Mouse (Mus musculus) intestine, embryonic 16.5 days (tissue): Measurements from ENCODE around the gene Sfi1. TPM values are rescaled to one million over a fixed set of nuclear protein-coding genes. Genes with fewer than 3 reads are reported as not detected.
"Not testable (repeated sequence)": the region's sequence is repeated elsewhere in the genome, so short reads cannot be mapped to it uniquely, and the experiment has no call there.

Experiments used
- ATAC-seq: fragments of 200-750 bp; cut with Nextera tagmentation; 2 replicates; pipeline ENCODE4 v1.8.0; 2017; ENCODE audit warnings: moderate TSS enrichment, moderate library complexity
- H3K27ac ChIP-seq: fragments of 300-500 bp; sonication (generic); 2 replicates; pipeline ENCODE4 v1.5.1; 2014; ENCODE audit warnings: mild to moderate bottlenecking, low read length
- H3K27me3 ChIP-seq: fragments of 300-500 bp; sonication (generic); replicated peaks from 2 replicates; pipeline ENCODE4 v1.6.1; 2014; ENCODE audit warnings: low read length, control low read depth, mixed read lengths; ENCODE audit not compliant: control insufficient read depth, insufficient read depth
- H3K36me3 ChIP-seq: fragments of 300-500 bp; sonication (generic); 2 replicates; pipeline ENCODE4 v1.6.1; 2014; ENCODE audit warnings: low read length, control low read depth; ENCODE audit not compliant: control insufficient read depth, insufficient read depth
- H3K4me1 ChIP-seq: fragments of 300-500 bp; sonication (generic); 2 replicates; pipeline ENCODE4 v1.6.1; 2014; ENCODE audit warnings: low read length, control low read depth, mixed read lengths; ENCODE audit not compliant: control insufficient read depth, insufficient read depth
- H3K4me2 ChIP-seq: fragments of 300-500 bp; sonication (generic); 2 replicates; pipeline ENCODE4 v1.6.1; 2014; ENCODE audit warnings: low read depth, low read length, control low read depth
- H3K4me3 ChIP-seq: fragments of 300-500 bp; sonication (generic); 2 replicates; pipeline ENCODE4 v1.5.1; 2014; ENCODE audit warnings: mild to moderate bottlenecking, low read length
- H3K9ac ChIP-seq: fragments of 300-500 bp; sonication (generic); 2 replicates; pipeline ENCODE4 v1.6.1; 2014; ENCODE audit warnings: low read depth, low read length
- H3K9me3 ChIP-seq: fragments of 300-500 bp; sonication (generic); 2 replicates; pipeline ENCODE4 v1.6.1; 2016; ENCODE audit warnings: low read length, control low read depth; ENCODE audit not compliant: control insufficient read depth
- WGBS: fragments of 180-500 bp; shearing (Covaris S2); extraction: QIAGEN DNeasy Blood & Tissue Kit; methylation state at CpG from one replicate; pipeline ENCODE4 v1.1.7; 2014; 5-methylcytosine and 5-hydroxymethylcytosine counted together
- polyA plus RNA-seq: library from polyadenylated mRNA; unstranded; fragments of >200 nt; fragmentation: Nextera tagmentation; extraction: Ambion mirVana; gene quantifications from 2 replicates; pipeline ENCODE4 v1.2.1, GENCODE M21; 2015

The Sfi1 gene
- polyA plus RNA-seq, 1 experiment from 2014 or later, result 12.6 TPM

DNA sequence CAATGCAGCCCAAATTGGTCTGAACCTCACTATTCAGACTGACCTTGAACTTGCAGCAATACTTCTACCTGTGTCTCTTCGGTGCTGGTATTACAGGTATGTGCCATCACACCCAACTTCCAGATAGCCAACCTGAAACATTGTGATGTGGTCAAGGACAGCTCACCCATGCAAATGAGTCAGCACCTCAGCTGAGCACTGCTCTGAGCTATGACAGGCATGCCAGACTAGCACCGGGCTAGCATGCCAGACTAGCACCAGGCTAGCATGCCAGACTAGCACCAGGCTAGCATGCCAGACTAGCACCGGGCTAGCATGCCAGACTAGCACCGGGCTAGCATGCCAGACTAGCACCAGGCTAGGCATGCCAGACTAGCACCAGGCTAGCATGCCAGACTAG, 41.9 kb downstream of the Sfi1 start:
- H3K9me3 ChIP-seq, H3K9ac ChIP-seq, H3K4me3 ChIP-seq, H3K4me2 ChIP-seq, H3K27me3 ChIP-seq, H3K36me3 ChIP-seq, H3K4me1 ChIP-seq, H3K27ac ChIP-seq: not testable (repeated sequence)
- peak; percentile 33; the same call in 1 of the 2 replicates for ATAC-seq
- 88% methylated on average over 4 of the region's 4 CpGs for WGBS

DNA sequence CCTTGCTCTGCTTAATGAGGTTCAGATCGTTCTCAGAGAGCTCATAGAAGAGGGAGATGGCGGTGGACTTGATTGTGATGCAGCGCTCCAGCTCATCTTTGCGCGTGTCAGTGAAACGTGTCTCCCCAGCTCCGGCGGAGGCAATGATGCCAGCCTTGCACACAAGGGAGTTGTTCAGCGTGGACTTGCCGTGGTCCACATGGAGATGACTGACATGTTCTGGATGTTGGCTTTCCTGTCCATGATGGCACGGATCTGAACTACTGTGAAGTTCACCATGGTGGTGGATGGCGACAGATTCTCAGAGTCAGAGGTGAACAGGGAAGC, 42.6 kb downstream of the Sfi1 start:
- H3K4me1 ChIP-seq, H3K27me3 ChIP-seq, H3K9me3 ChIP-seq, H3K9ac ChIP-seq, H3K4me2 ChIP-seq, H3K4me3 ChIP-seq, H3K27ac ChIP-seq, ATAC-seq, H3K36me3 ChIP-seq: not testable (repeated sequence)
- WGBS, result 98% methylated on average over 12 of the region's 12 CpGs

DNA sequence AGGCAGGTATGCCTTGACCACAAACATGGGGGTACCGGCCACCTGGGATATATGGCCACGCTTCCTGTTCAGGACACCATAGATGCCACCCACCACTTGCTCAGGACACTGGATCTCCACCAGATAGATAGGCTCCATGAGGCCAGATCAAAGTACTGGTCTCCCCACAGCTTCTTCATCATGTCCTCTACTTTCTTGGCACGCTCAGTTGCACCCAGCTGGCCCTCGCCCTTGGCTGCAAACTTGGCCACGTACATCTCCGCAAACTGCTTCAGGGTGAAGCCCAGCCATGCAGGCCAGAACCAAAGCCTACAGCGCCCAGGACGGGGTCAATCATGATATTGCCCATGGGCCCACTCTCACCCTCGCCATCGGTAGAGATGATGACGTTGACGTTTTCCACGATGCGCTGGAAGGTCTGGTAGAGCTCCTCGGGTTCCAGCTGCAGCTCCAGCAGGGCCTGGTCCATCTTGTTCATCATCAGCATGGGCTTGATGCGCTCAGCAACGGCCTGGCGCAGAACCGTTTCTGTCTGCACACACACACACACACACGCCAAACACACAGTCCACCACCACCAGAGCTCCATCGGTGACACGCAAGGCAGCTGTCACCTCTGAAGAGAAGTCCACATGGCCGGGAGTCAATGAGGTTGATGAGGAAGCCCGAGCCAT, 43.1 kb downstream of the Sfi1 start:
- WGBS, result 93% methylated on average over 22 of the region's 24 CpGs
- not testable (repeated sequence) for H3K9ac ChIP-seq, H3K4me2 ChIP-seq, H3K4me1 ChIP-seq, ATAC-seq, H3K27ac ChIP-seq, H3K36me3 ChIP-seq, H3K9me3 ChIP-seq, H3K27me3 ChIP-seq, H3K4me3 ChIP-seq

DNA sequence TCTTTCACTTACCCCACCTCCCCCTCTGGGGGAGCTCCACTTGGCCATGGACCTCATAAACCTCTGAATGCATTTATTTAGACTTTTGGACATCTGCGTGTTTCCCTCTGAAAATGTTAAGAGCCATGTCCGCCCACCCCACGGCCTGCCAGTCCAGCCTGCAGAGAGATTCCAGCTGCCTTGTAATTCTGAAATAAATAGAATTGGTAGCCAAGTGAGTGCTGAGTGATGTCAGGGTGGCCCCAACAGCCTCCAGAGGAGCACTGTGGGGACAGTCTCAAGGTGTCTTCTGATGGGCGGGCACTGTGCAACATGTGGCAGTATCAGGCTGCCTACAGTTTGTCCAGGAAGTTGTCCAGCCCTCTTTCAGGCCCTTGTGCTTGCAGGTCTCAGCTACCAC, 43.8 kb downstream of the Sfi1 start:
- H3K27me3 ChIP-seq, H3K4me3 ChIP-seq, H3K9me3 ChIP-seq, H3K4me1 ChIP-seq, H3K36me3 ChIP-seq, H3K9ac ChIP-seq, H3K4me2 ChIP-seq, H3K27ac ChIP-seq, ATAC-seq: not testable (repeated sequence)
- 91% methylated on average over 4 of the region's 4 CpGs for WGBS

DNA sequence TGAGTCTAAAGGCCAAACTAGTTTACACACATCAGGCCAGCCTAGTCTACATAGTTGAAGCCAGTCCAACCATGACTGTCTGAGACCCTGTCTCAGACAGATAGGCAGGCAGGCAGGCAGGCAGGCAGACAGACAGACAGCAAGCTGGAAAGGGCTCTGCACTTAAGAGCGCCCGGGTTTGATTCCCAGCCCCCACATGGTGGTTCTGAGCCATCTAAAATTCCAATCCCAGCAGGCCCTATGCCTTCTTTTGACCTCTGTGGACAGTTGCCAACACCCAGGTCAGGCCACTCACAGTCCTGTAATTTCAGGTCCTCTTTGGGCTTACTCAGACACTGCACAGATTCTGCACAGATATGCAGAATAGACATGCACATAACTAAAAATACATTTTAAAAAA, 46.5 kb downstream of the Sfi1 start:
- not testable (repeated sequence) for H3K9me3 ChIP-seq, H3K4me1 ChIP-seq, ATAC-seq, H3K27ac ChIP-seq, H3K4me3 ChIP-seq, H3K4me2 ChIP-seq, H3K9ac ChIP-seq, H3K36me3 ChIP-seq, H3K27me3 ChIP-seq
- WGBS, result 90% methylated on average over 2 of the region's 2 CpGs

DNA sequence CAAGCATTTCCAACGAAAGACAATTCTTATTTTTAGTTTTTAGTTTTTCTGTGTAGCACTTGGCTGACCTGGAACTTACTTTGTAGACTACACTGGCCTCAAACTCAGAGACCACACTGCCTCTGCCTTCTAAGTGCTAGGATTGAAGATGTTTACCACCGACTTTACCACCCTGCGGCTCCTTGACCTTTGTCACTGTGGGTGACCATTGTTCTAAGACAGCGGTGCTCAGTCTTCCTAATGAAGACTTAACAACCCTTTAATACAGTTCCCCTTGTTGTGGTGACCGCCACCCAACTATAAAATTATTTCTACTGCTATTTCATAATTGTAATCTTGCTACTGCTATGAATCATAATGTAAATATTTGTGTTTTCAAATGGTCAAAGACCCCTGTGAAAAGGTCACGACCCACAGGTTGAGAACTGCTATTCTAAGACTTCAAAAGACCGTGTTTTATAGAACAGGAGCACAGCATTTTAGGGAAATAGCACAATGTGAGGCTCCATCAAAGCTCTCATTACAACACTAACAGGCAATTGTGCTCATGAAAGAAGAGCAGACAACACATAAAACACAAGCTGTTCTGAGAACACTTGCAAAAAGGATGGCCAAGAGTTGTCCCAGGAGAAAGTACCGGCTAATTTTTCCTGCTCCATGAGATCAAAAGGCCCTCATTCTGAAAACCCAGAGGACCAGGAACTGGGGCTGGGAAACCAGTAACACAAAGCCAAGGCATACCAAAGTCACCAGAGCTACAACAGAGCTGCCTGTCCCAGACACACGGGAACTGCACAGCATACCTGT, 47.7 kb downstream of the Sfi1 start:
- H3K9me3 ChIP-seq, H3K27ac ChIP-seq, H3K9ac ChIP-seq, H3K36me3 ChIP-seq, H3K27me3 ChIP-seq, H3K4me2 ChIP-seq, H3K4me3 ChIP-seq, ATAC-seq, H3K4me1 ChIP-seq: not testable (repeated sequence)
- 81% methylated on average over 7 of the region's 9 CpGs for WGBS

DNA sequence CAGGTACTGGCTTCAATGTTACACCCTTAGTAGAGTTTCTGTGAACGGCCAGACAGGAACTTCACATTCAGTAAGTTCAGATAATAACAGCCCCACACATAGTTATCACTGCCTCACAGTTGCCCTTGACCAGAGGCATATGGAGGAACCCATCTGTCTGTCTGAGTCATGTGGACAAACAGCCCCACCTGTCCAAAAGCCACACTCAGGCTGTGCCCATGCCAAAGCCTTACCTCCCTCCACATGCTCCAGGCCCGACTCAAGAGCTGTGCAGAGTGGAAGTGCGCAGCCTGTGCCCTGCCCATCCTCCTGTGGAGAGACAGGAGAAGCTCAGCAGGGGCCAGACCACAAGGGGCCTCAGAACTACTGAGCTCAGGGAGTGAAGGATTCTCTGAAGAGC, 49.3 kb downstream of the Sfi1 start:
- not testable (repeated sequence) for H3K4me1 ChIP-seq, H3K27ac ChIP-seq, H3K4me2 ChIP-seq, H3K36me3 ChIP-seq, H3K27me3 ChIP-seq, H3K9ac ChIP-seq, ATAC-seq, H3K9me3 ChIP-seq, H3K4me3 ChIP-seq
- 74% methylated on average over 3 of the region's 3 CpGs for WGBS

DNA sequence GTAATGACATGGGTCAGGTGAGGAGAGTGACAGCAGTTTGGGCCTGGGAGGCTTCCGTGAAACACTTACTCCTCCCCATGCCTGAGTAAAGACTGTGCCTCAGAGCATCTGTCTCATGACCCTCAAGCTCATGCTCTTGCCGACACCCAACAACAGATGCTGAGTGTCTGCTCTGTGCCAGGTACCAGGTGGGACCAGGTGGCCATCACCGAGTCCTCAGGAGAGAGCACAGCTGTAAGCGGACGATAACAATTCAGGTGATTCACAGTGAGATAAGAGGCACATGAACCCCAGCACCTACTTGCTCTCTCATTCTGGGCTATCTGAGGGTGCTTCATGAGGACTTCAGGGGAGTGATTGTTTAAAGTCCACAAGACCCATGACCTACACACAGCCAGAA, 50.9 kb downstream of the Sfi1 start:
- H3K4me3 ChIP-seq, H3K27ac ChIP-seq, H3K36me3 ChIP-seq, H3K9ac ChIP-seq, H3K4me2 ChIP-seq, H3K4me1 ChIP-seq, H3K27me3 ChIP-seq, H3K9me3 ChIP-seq: not testable (repeated sequence)
- WGBS, result 90% methylated on average over 4 of the region's 5 CpGs
- peak; percentile 76 for ATAC-seq

DNA sequence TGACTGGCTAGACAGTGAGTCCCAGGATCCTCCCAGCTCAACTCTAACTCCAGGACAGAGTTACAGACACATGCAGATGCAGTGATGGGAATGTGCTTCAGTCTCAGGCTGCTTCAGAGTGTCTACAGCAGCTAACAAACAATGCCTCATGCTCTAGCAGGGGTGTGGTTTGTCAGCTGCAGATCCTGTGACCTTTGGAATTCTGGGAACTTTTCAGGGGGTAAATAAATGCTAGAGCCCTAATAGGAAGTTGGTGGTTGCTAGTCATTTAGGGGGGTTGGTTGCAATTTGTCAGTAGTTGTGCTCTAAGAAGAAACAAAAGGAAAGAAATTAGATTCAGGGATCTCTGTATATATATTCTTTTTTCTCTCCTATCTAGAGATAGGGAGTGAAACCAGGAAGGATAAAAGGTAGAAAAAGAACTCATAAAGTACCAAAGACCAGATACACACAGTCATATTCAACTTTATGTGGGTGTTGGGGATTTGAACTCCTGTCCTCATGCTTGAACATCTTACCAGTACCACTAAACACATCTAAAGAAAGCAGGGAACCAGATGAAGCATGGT, 52.2 kb downstream of the Sfi1 start:
- not testable (repeated sequence) for H3K4me1 ChIP-seq, H3K9ac ChIP-seq, H3K9me3 ChIP-seq, H3K4me3 ChIP-seq, H3K27ac ChIP-seq, H3K27me3 ChIP-seq, H3K4me2 ChIP-seq, H3K36me3 ChIP-seq
- 0 out of 2 replicates have a peak, but pooled peaks have one; percentile 0 for ATAC-seq
